Mouse (Mus musculus) left cerebral cortex, postnatal 25 days (tissue): ENCODE measurements at regions not wholly inside any gene's neighbourhood (a gene's known extent, or its start where the extent isn't known, plus 50 kb on each side); places are given as distances from the start of the nearest gene placed in this dataset.

Experiments
- DNase-seq, 2 experiments: peaks; one replicate each; pipeline ENCODE4 v3.0.0; 2022; ENCODE audit warnings: low spot score in 2 of 2, mixed read lengths in 1 of 2
- intact Hi-C: fragments of 180-260 bp; cut with DNase I; formaldehyde crosslinking; loops from one replicate; pipeline ENCODE4 v1.15.1; 2025

GRCm38 (mm10) chr8:15311509-15311908, 265.6 kb upstream of the BB014433 start:
- intact Hi-C loops, result no loop called here
- DNase-seq, result no peak

GRCm38 (mm10) chr8:15311045-15311444, 265.2 kb upstream of the BB014433 start:
- DNase-seq, result peak in 1 of 2 experiments; percentile 47
- intact Hi-C loops, result no loop called here

GRCm38 (mm10) chr8:15304143-15304677, 258.3 kb upstream of the BB014433 start:
- intact Hi-C loops, result loop anchor here (1.0 to 2.0 kb wide), 2 partner anchors 40 to 193 kb away; no protein-coding TSS in a partner anchor
- DNase-seq, result peak in 1 of 2 experiments; percentile 82

- DNase-seq, result no peak
- intact Hi-C loops, result loop anchor here (5.0 kb wide), 1 partner anchor 214 kb away; no protein-coding TSS in a partner anchor
These were observed 227.9 kb upstream of the BB014433 start for GRCm38 (mm10) chr8:15273775-15274174.

- intact Hi-C loops, result loop anchor here (2.0 to 5.0 kb wide), 2 partner anchors 215 to 457 kb away; no protein-coding TSS in a partner anchor
These were observed 226.1 kb upstream of the BB014433 start for GRCm38 (mm10) chr8:15271793-15272587.

GRCm38 (mm10) chr8:15270290-15270689, 224.4 kb upstream of the BB014433 start:
- intact Hi-C loops, result loop anchor here (2.0 to 5.0 kb wide), 2 partner anchors 217 to 459 kb away; no protein-coding TSS in a partner anchor
- DNase-seq, result peak; percentile 82 to 90

More at GRCm38 (mm10) chr8:15271793-15272587, 226.1 kb upstream of the BB014433 start:
- DNase-seq, result no peak

GRCm38 (mm10) chr8:15244770-15245485, 199.1 kb upstream of the BB014433 start:
- peak in 1 of 2 experiments; percentile 59 for DNase-seq
- intact Hi-C loops, result no loop called here

- no peak for DNase-seq
- intact Hi-C loops, result loop anchor here (10.0 kb wide), 1 partner anchor 759 kb away; no protein-coding TSS in a partner anchor
These were observed 189.5 kb upstream of the BB014433 start for GRCm38 (mm10) chr8:15235410-15235809.

- DNase-seq, result peak in 1 of 2 experiments; percentile 54
- intact Hi-C loops, result loop anchor here (10.0 kb wide), 1 partner anchor 762 kb away; no protein-coding TSS in a partner anchor
These were observed 187.4 kb upstream of the BB014433 start for GRCm38 (mm10) chr8:15233241-15233640.

- intact Hi-C loops, result loop anchor here (10.0 kb wide), 1 partner anchor 765 kb away; no protein-coding TSS in a partner anchor
These were observed 184.3 kb upstream of the BB014433 start for GRCm38 (mm10) chr8:15230217-15230616.

GRCm38 (mm10) chr8:15221211-15221912, 175.5 kb upstream of the BB014433 start:
- intact Hi-C loops, result loop anchor here (2.0 to 5.0 kb wide), 2 partner anchors 84 to 507 kb away; no protein-coding TSS in a partner anchor
- peak; percentile 54 to 59 for DNase-seq

More at GRCm38 (mm10) chr8:15230217-15230616, 184.3 kb upstream of the BB014433 start:
- DNase-seq, result peak; percentile 43 to 81

- intact Hi-C loops, result no loop called here
- no peak for DNase-seq
These were observed 164.1 kb upstream of the BB014433 start for GRCm38 (mm10) chr8:15209856-15210521.

- DNase-seq, result no peak
- intact Hi-C loops, result no loop called here
These were observed 155.7 kb upstream of the BB014433 start for GRCm38 (mm10) chr8:15201556-15201955.

- DNase-seq, result no peak
- intact Hi-C loops, result no loop called here
These were observed 144.8 kb upstream of the BB014433 start for GRCm38 (mm10) chr8:15190708-15191107.

- intact Hi-C loops, result no loop called here
- no peak for DNase-seq
These were observed 143.3 kb upstream of the BB014433 start for GRCm38 (mm10) chr8:15189079-15189612.
